Mouse (Mus musculus): ENCODE results near the gene Secisbp2. TPM values are rescaled to one million over a fixed set of nuclear protein-coding genes. Genes with fewer than 3 reads are reported as not detected.

Secisbp2 gene
- polyA plus RNA-seq, 1 experiment, result 27.2 TPM

- TF ChIP-seq CTCF (IDR thresholded peaks at IDR 0.05; ENCODE audit: control insufficient read depth, insufficient read depth, low read length) (no peak), POLR2A (IDR thresholded peaks at IDR 0.05; ENCODE audit: borderline replicate concordance, control insufficient read depth, low read depth, low read length) (no peak)
- WGBS, result 20% methylated on average over 12 of the region's 12 CpGs
Observed at GRCm38 (mm10) chr13:51616417-51617044, 35.0 kb upstream of the Secisbp2 start.

GRCm38 (mm10) chr13:51617306-51617705, 34.2 kb upstream of the Secisbp2 start:
- no peak overlapping the region for H3K4me3 ChIP-seq (replicated peaks; ENCODE audit: control insufficient read depth, low read depth, low read length)
- no peak overlapping the region for H3K27ac ChIP-seq (ENCODE audit: control insufficient read depth, insufficient read depth, low read depth, low read length, poor library complexity)
- no peak for TF ChIP-seq CTCF (IDR thresholded peaks at IDR 0.05; ENCODE audit: control insufficient read depth, insufficient read depth, low read length)
- no peak for TF ChIP-seq POLR2A (IDR thresholded peaks at IDR 0.05; ENCODE audit: borderline replicate concordance, control insufficient read depth, low read depth, low read length)
- 46% methylated on average over 1 of the region's 1 CpGs for WGBS
- H3K4me1 ChIP-seq (ENCODE audit: control insufficient read depth, insufficient read depth, low read length), result no peaks in the 10 kb centered on the region

More at GRCm38 (mm10) chr13:51616417-51617044, 35.0 kb upstream of the Secisbp2 start:
- Histone ChIP-seq H3K4me3 (replicated peaks; ENCODE audit: control insufficient read depth, low read depth, low read length) (no peak overlapping the region), H3K4me1 (ENCODE audit: control insufficient read depth, insufficient read depth, low read length) (no peaks in the 10 kb centered on the region), H3K27ac (ENCODE audit: control insufficient read depth, insufficient read depth, low read depth, low read length, poor library complexity) (no peak overlapping the region)

- Histone ChIP-seq H3K27ac (ENCODE audit: control insufficient read depth, insufficient read depth, low read depth, low read length, poor library complexity) (no peak overlapping the region), H3K4me1 (ENCODE audit: control insufficient read depth, insufficient read depth, low read length) (no peaks in the 10 kb centered on the region), H3K4me3 (replicated peaks; ENCODE audit: control insufficient read depth, low read depth, low read length) (no peak overlapping the region)
- no peak for TF ChIP-seq POLR2A (IDR thresholded peaks at IDR 0.05; ENCODE audit: borderline replicate concordance, control insufficient read depth, low read depth, low read length)
- peak; percentile 46 for TF ChIP-seq CTCF (IDR thresholded peaks at IDR 0.05; ENCODE audit: control insufficient read depth, insufficient read depth, low read length)
- WGBS, result 31% methylated on average over 6 of the region's 6 CpGs
Observed at GRCm38 (mm10) chr13:51617861-51618260, 33.6 kb upstream of the Secisbp2 start.

- 26% methylated on average over 8 of the region's 9 CpGs for WGBS
- Histone ChIP-seq H3K4me3 (replicated peaks; ENCODE audit: control insufficient read depth, low read depth, low read length) (no peak overlapping the region), H3K4me1 (ENCODE audit: control insufficient read depth, insufficient read depth, low read length) (no peaks in the 10 kb centered on the region), H3K27ac (ENCODE audit: control insufficient read depth, insufficient read depth, low read depth, low read length, poor library complexity) (no peak overlapping the region)
- TF ChIP-seq CTCF (IDR thresholded peaks at IDR 0.05; ENCODE audit: control insufficient read depth, insufficient read depth, low read length) (no peak), POLR2A (IDR thresholded peaks at IDR 0.05; ENCODE audit: borderline replicate concordance, control insufficient read depth, low read depth, low read length) (no peak)
Observed at GRCm38 (mm10) chr13:51618602-51619001, 32.9 kb upstream of the Secisbp2 start.

- Histone ChIP-seq H3K4me1 (ENCODE audit: control insufficient read depth, insufficient read depth, low read length) (no peaks in the 10 kb centered on the region), H3K4me3 (replicated peaks; ENCODE audit: control insufficient read depth, low read depth, low read length) (no peak overlapping the region), H3K27ac (ENCODE audit: control insufficient read depth, insufficient read depth, low read depth, low read length, poor library complexity) (no peak overlapping the region)
- TF ChIP-seq CTCF (IDR thresholded peaks at IDR 0.05; ENCODE audit: control insufficient read depth, insufficient read depth, low read length), result no peak
- TF ChIP-seq POLR2A (IDR thresholded peaks at IDR 0.05; ENCODE audit: borderline replicate concordance, control insufficient read depth, low read depth, low read length), result no peak
- 63% methylated on average over 5 of the region's 5 CpGs for WGBS
Observed at GRCm38 (mm10) chr13:51622626-51623025, 28.9 kb upstream of the Secisbp2 start.

- H3K4me1 ChIP-seq (ENCODE audit: control insufficient read depth, insufficient read depth, low read length), result no peaks in the 10 kb centered on the region
- TF ChIP-seq POLR2A (IDR thresholded peaks at IDR 0.05; ENCODE audit: borderline replicate concordance, control insufficient read depth, low read depth, low read length), result no peak
- no peak for TF ChIP-seq CTCF (IDR thresholded peaks at IDR 0.05; ENCODE audit: control insufficient read depth, insufficient read depth, low read length)
- no peak overlapping the region for H3K4me3 ChIP-seq (replicated peaks; ENCODE audit: control insufficient read depth, low read depth, low read length)
- WGBS, result 87% methylated on average over 2 of the region's 2 CpGs
- no peak overlapping the region for H3K27ac ChIP-seq (ENCODE audit: control insufficient read depth, insufficient read depth, low read depth, low read length, poor library complexity)
Observed at GRCm38 (mm10) chr13:51623678-51624077, 27.8 kb upstream of the Secisbp2 start.

- TF ChIP-seq POLR2A (IDR thresholded peaks at IDR 0.05; ENCODE audit: borderline replicate concordance, control insufficient read depth, low read depth, low read length) (no peak), CTCF (IDR thresholded peaks at IDR 0.05; ENCODE audit: control insufficient read depth, insufficient read depth, low read length) (no peak)
- H3K4me3 ChIP-seq (replicated peaks; ENCODE audit: control insufficient read depth, low read depth, low read length), result no peak overlapping the region
- H3K4me1 ChIP-seq (ENCODE audit: control insufficient read depth, insufficient read depth, low read length), result no peaks in the 10 kb centered on the region
- WGBS, result 67% methylated on average over 6 of the region's 6 CpGs
- H3K27ac ChIP-seq (ENCODE audit: control insufficient read depth, insufficient read depth, low read depth, low read length, poor library complexity), result no peak overlapping the region
Observed at GRCm38 (mm10) chr13:51628273-51628848, 23.1 kb upstream of the Secisbp2 start.

GRCm38 (mm10) chr13:51631354-51631992, 20.0 kb upstream of the Secisbp2 start:
- Histone ChIP-seq H3K4me1 (ENCODE audit: control insufficient read depth, insufficient read depth, low read length) (no peaks in the 10 kb centered on the region), H3K4me3 (replicated peaks; ENCODE audit: control insufficient read depth, low read depth, low read length) (no peak overlapping the region), H3K27ac (ENCODE audit: control insufficient read depth, insufficient read depth, low read depth, low read length, poor library complexity) (no peak overlapping the region)
- TF ChIP-seq POLR2A (IDR thresholded peaks at IDR 0.05; ENCODE audit: borderline replicate concordance, control insufficient read depth, low read depth, low read length) (no peak), CTCF (IDR thresholded peaks at IDR 0.05; ENCODE audit: control insufficient read depth, insufficient read depth, low read length) (no peak)
- 79% methylated on average over 15 of the region's 15 CpGs for WGBS
